8 mouse cellular contexts compared by ENCODE assay signal in genomic region chr6:99485217-99485883, GRCm38 (mm10). TPM values are rescaled to one million over a fixed set of nuclear protein-coding genes. Genes with fewer than 3 reads are reported as not detected.
DNase-seq lines count a peak whose midpoint lies in the region; ATAC-seq and TF ChIP-seq lines count a peak whose summit lies in the region.

No protein-coding gene starts in this region.

- H3K4me1 ChIP-seq in CH12.LX (ENCODE audit: control insufficient read depth in 1 of 2, insufficient read depth in 2 of 2): peaks cover 18 to 40% of the 10 kb centered on the region in 2 experiments
- H3K4me1 ChIP-seq in neural tube, embryonic 14.5 days (ENCODE audit: control insufficient read depth, insufficient read depth, low read length): peaks cover 17% of the 10 kb centered on the region
- peaks cover 22% of the 10 kb centered on the region for H3K4me1 ChIP-seq in thymus, adult 2 months (replicated peaks; ENCODE audit: control insufficient read depth, insufficient read depth, low read length)

- TF ChIP-seq EP300 in CH12.LX (IDR thresholded peaks at IDR 0.05; ENCODE audit: low read length): peak; percentile 40; the same call in 1 of the 2 replicates

- H3K79me2 ChIP-seq in CH12.LX (replicated peaks; ENCODE audit: control insufficient read depth, extremely low read depth, insufficient read depth, poor library complexity, severe bottlenecking): no peaks in the 10 kb centered on the region

- peak; percentile 69 for TF ChIP-seq POLR2A in CH12.LX (IDR thresholded peaks at IDR 0.05; ENCODE audit: low read depth, low read length)
- no peak for TF ChIP-seq POLR2A in thymus, adult 2 months (IDR thresholded peaks at IDR 0.05; ENCODE audit: control insufficient read depth, extremely low read depth, insufficient read depth, low read length, poor library complexity)

- dilution Hi-C loops in CH12.LX (cut with MboI; ENCODE audit: extremely low pct_ligation_motif_present, extremely low pct_unique_long_range_greater_than_20kb, low sequenced_read_pairs): no loop called here

- TF ChIP-seq CTCF in CH12.LX (conservative IDR thresholded peaks at IDR 0.05 in 1 of 2, IDR thresholded peaks at IDR 0.05 in 1 of 2; ENCODE audit: low read depth in 2 of 2, low read length in 2 of 2): no peak
- TF ChIP-seq CTCF in layer of hippocampus, adult 2 months (conservative IDR thresholded peaks at IDR 0.05): no peak
- no peak for TF ChIP-seq CTCF in thymus, adult 2 months (IDR thresholded peaks at IDR 0.05; ENCODE audit: borderline replicate concordance, control insufficient read depth, extremely low read depth, insufficient read depth, low read length, poor library complexity)

- 7% methylated on average over 20 of the region's 20 CpGs for WGBS in neural tube, embryonic 14.5 days
- WGBS in thymus, adult 2 months: 35% methylated on average over 20 of the region's 20 CpGs

- no peak; the same call in 1 of the 2 replicates for TF ChIP-seq RAD21 in CH12.LX (IDR thresholded peaks at IDR 0.05; ENCODE audit: low read depth, low read length)

- H3K36me3 ChIP-seq in CH12.LX (replicated peaks in 1 of 2; ENCODE audit: control insufficient read depth in 1 of 2, insufficient read depth in 1 of 2, low read length in 1 of 2): no peaks in the 10 kb centered on the region
- no peaks in the 10 kb centered on the region for H3K36me3 ChIP-seq in neural tube, embryonic 14.5 days (ENCODE audit: control insufficient read depth, insufficient read depth, low read length)
- H3K36me3 ChIP-seq in thymus, adult 2 months (ENCODE audit: control insufficient read depth, insufficient read depth, low read length): no peaks in the 10 kb centered on the region

- peak overlapping the region; percentile 75 for H3K4me2 ChIP-seq in CH12.LX (ENCODE audit: insufficient read depth, low read depth, poor library complexity, severe bottlenecking)
- peak overlapping the region; percentile 45 for H3K4me2 ChIP-seq in neural tube, embryonic 14.5 days (ENCODE audit: low read depth, low read length)

- peak; percentile 90 for DNase-seq in CH12.LX (ENCODE audit: extremely low read depth)
- DNase-seq in cerebellum, adult 18-20 months: peak; percentile 25 to 43
- peak; percentile 80 to 93 for DNase-seq in layer of hippocampus, adult 2 months (ENCODE audit: low spot score in 2 of 2)
- peak; percentile 65 for DNase-seq in lung, adult 18-20 months
- peak; percentile 73 for DNase-seq in thymus, adult 2 months

- ATAC-seq in frontal cortex, adult (ENCODE audit: low TSS enrichment): peak; percentile 79
- ATAC-seq in hematopoietic stem cell, adult 5-6 weeks (replicated peaks in 1 of 2; ENCODE audit: insufficient read depth in 1 of 2, low FRiP score in 2 of 2, low TSS enrichment in 1 of 2, low read depth in 1 of 2, poor library complexity in 2 of 2, severe bottlenecking in 2 of 2): peak; percentile 60 to 70
- ATAC-seq in neural tube, embryonic 14.5 days (ENCODE audit: low read depth): peak; percentile 94

- peak overlapping the region; percentile 32 to 54 (median 42) for H3K4me3 ChIP-seq in CH12.LX (replicated peaks in 1 of 3; ENCODE audit: low read depth in 2 of 3, low read length in 2 of 3, poor library complexity in 1 of 3)
- H3K4me3 ChIP-seq in layer of hippocampus, adult 2 months: peak overlapping the region; percentile 39
- H3K4me3 ChIP-seq in neural tube, embryonic 14.5 days (ENCODE audit: low read depth, low read length): peak overlapping the region; percentile 9; the same call in 1 of the 2 replicates
- peak overlapping the region; percentile 3; the same call in 1 of the 2 replicates for H3K4me3 ChIP-seq in thymus, adult 2 months (ENCODE audit: control insufficient read depth, insufficient read depth, low read length)

- H3K9ac ChIP-seq in CH12.LX (ENCODE audit: insufficient read depth, low read depth): peak overlapping the region; percentile 28
- peak overlapping the region; percentile 30 for H3K9ac ChIP-seq in neural tube, embryonic 14.5 days (replicated peaks; ENCODE audit: low read depth, low read length)

- peak overlapping the region; percentile 91 for H3K27ac ChIP-seq in CH12.LX (ENCODE audit: insufficient read depth, low read depth)
- H3K27ac ChIP-seq in layer of hippocampus, adult 2 months: peak overlapping the region; percentile 66
- peak overlapping the region; percentile 70 for H3K27ac ChIP-seq in neural tube, embryonic 14.5 days (ENCODE audit: low read depth, low read length)
- H3K27ac ChIP-seq in thymus, adult 2 months (ENCODE audit: control insufficient read depth, insufficient read depth, low read length): no peak overlapping the region

- H3K9me3 ChIP-seq in CH12.LX (replicated peaks; ENCODE audit: low read length): no peaks in the 10 kb centered on the region
- no peaks in the 10 kb centered on the region for H3K9me3 ChIP-seq in neural tube, embryonic 14.5 days (ENCODE audit: control insufficient read depth, low read length)

- H3K27me3 ChIP-seq in CH12.LX (replicated peaks): no peaks in the 10 kb centered on the region
- no peaks in the 10 kb centered on the region for H3K27me3 ChIP-seq in neural tube, embryonic 14.5 days (ENCODE audit: control insufficient read depth, insufficient read depth, low read length)
- no peaks in the 10 kb centered on the region for H3K27me3 ChIP-seq in thymus, adult 2 months (ENCODE audit: control insufficient read depth, insufficient read depth, low read length)

- in situ Hi-C loops in CH12.LX (cut with MboI; ENCODE audit: low pct_ligation_motif_present, low pct_unique_long_range_greater_than_20kb, low sequenced_read_pairs): no loop called here

TF ChIP-seq in CH12.LX, 34 proteins besides CTCF, POLR2A, EP300 and RAD21:
- TF ChIP-seq TBP (conservative IDR thresholded peaks at IDR 0.05; ENCODE audit: low read depth, low read length) (peak; percentile 70), MAFK (IDR thresholded peaks at IDR 0.05; ENCODE audit: insufficient replicate concordance, low read length) (peak; percentile 26; the same call in 1 of the 2 replicates), MAZ (IDR thresholded peaks at IDR 0.05; ENCODE audit: low read depth, low read length) (no peak; the same call in 1 of the 2 replicates), SMC3 (IDR thresholded peaks at IDR 0.05; ENCODE audit: low read depth, low read length) (peak; percentile 20; the same call in 1 of the 2 replicates), NELFE (IDR thresholded peaks at IDR 0.05; ENCODE audit: low read depth, low read length) (no peak), ZNF384 (IDR thresholded peaks at IDR 0.05; ENCODE audit: low read depth, low read length) (no peak), PAX5 (IDR thresholded peaks at IDR 0.05; ENCODE audit: low read length) (no peak), NRF1 (IDR thresholded peaks at IDR 0.05; ENCODE audit: low read depth, low read length) (0 out of 2 replicates have a peak, but pooled peaks have one; percentile 22), TCF12 (IDR thresholded peaks at IDR 0.05; ENCODE audit: low read depth, low read length) (peak; percentile 74), SIN3A (IDR thresholded peaks at IDR 0.05; ENCODE audit: low read length) (peak; percentile 31; the same call in 1 of the 2 replicates), JUN (IDR thresholded peaks at IDR 0.05; ENCODE audit: insufficient read depth, low read depth, low read length) (no peak), HCFC1 (IDR thresholded peaks at IDR 0.05; ENCODE audit: low read depth, low read length) (peak; percentile 12; the same call in 1 of the 2 replicates), MYC (IDR thresholded peaks at IDR 0.05; ENCODE audit: low read depth, low read length) (0 out of 2 replicates have a peak, but pooled peaks have one; percentile 32), MAX (IDR thresholded peaks at IDR 0.05; ENCODE audit: low read length) (peak; percentile 49), IRF4 (IDR thresholded peaks at IDR 0.05; ENCODE audit: low read depth, low read length) (peak; percentile 53; the same call in 1 of the 2 replicates), ETS1 (conservative IDR thresholded peaks at IDR 0.05; ENCODE audit: low read depth, low read length) (peak; percentile 60), ZMIZ1 (IDR thresholded peaks at IDR 0.05; ENCODE audit: low read depth, low read length) (no peak), ELF1 (IDR thresholded peaks at IDR 0.05; ENCODE audit: low read depth, low read length) (peak; percentile 56; the same call in 1 of the 2 replicates), MEF2A (IDR thresholded peaks at IDR 0.05; ENCODE audit: borderline replicate concordance, low read depth, low read length) (peak; percentile 97), RCOR1 (conservative IDR thresholded peaks at IDR 0.05; ENCODE audit: low read depth, low read length) (no peak; the same call in 1 of the 2 replicates), GABPA (IDR thresholded peaks at IDR 0.05; ENCODE audit: insufficient replicate concordance, low read depth, low read length) (no peak), POLR2AphosphoS2 (IDR thresholded peaks at IDR 0.05; ENCODE audit: low read depth, low read length) (no peak; the same call in 1 of the 2 replicates), BHLHE40 (IDR thresholded peaks at IDR 0.05; ENCODE audit: low read depth, low read length) (peak; percentile 77), MXI1 (IDR thresholded peaks at IDR 0.05; ENCODE audit: low read depth, low read length) (no peak; the same call in 1 of the 2 replicates), UBTF (IDR thresholded peaks at IDR 0.05; ENCODE audit: low read depth, low read length) (no peak; the same call in 1 of the 2 replicates), USF2 (conservative IDR thresholded peaks at IDR 0.05; ENCODE audit: low read depth, low read length) (no peak), KAT2A (IDR thresholded peaks at IDR 0.05; ENCODE audit: insufficient replicate concordance, low read length) (0 out of 2 replicates have a peak, but pooled peaks have one; percentile 15), JUND (conservative IDR thresholded peaks at IDR 0.05; ENCODE audit: low read depth, low read length) (no peak), ZC3H11A (IDR thresholded peaks at IDR 0.05; ENCODE audit: low read depth, low read length) (no peak), CHD2 (IDR thresholded peaks at IDR 0.05; ENCODE audit: low read length) (no peak), ZKSCAN1 (IDR thresholded peaks at IDR 0.05; ENCODE audit: borderline replicate concordance, low read depth, low read length) (no peak), CHD1 (IDR thresholded peaks at IDR 0.05; ENCODE audit: low read depth, low read length) (no peak)

RNA-seq across cellular contexts. Expression of gene Foxp1, which starts 37.2 kb away (rescaled TPM):
- total RNA-seq in CH12.LX (2012; rRNA removed): 75.1 and 105 TPM in 2 replicates
- total RNA-seq in CH12.LX (2014; rRNA removed): 59.5 and 66.5 TPM in 2 replicates
- polyA plus RNA-seq in CH12.LX (2012; ENCODE audit: insufficient read length, low read depth): 75.6 and 87.4 TPM in 2 replicates
- 84.9 and 110 TPM in 2 replicates for total RNA-seq in hematopoietic stem cell, adult 5-6 weeks (2017)
- total RNA-seq in layer of hippocampus, adult 2 months (2021): 10 to 100 TPM; 88.5 to 93.5 TPM
- 52.4 and 67.7 TPM in 2 replicates for polyA plus RNA-seq in neural tube, embryonic 14.5 days (2014; fragmentation: Nextera tagmentation; extraction: Ambion mirVana)
- polyA plus RNA-seq in thymus, adult 2 months (2012; rRNA removed): 129 and 172 TPM in 2 replicates

Comparison
In these comparisons a context has a peak if more than half of its experiments do, and no peak if none do; other contexts are left out.
1. DNase-seq: peak in every context shown above with its lines; median percentile 90 in CH12.LX; 86 in layer of hippocampus, adult 2 months; 73 in thymus, adult 2 months; 65 in lung, adult 18-20 months; 34 in cerebellum, adult 18-20 months.